Mouse (Mus musculus): Measurements from ENCODE around the gene Ubqln3. TPM values are rescaled to one million over a fixed set of nuclear protein-coding genes. Genes with fewer than 3 reads are reported as not detected.

Gene Ubqln3
- polyA plus RNA-seq (2016; fragmentation: Nextera tagmentation; extraction: Ambion mirVana), result not detected in 2 replicates

- WGBS (ENCODE audit: insufficient replicate concordance), result 55% methylated on average over 3 of the region's 3 CpGs
- ATAC-seq, result no peak
- no peak within 1 kb of the TSS for H3K4me2 ChIP-seq
- H3K9me3 ChIP-seq (replicated peaks), result no peaks in the 10 kb centered on the region
- H3K4me1 ChIP-seq, result no peaks in the 10 kb centered on the region
- H3K27ac ChIP-seq, result no peak within 1 kb of the TSS
- H3K27me3 ChIP-seq (replicated peaks), result no peaks in the 10 kb centered on the region
- H3K36me3 ChIP-seq, result no peaks in the 10 kb centered on the region
- H3K9ac ChIP-seq, result no peak within 1 kb of the TSS
- no peak within 1 kb of the TSS for H3K4me3 ChIP-seq
These were observed at the start of gene Ubqln3 for GRCm38 (mm10) chr7:104143179-104143578. TSS of gene Ubqln3 (minus strand) at chr7:104143279.

GRCm38 (mm10) chr7:104191275-104191674 lies 48.2 kb upstream of the Ubqln3 start:
- H3K4me3 ChIP-seq, result no peak overlapping the region
- no peak for ATAC-seq
- WGBS (ENCODE audit: insufficient replicate concordance), result 47% methylated on average over 9 of the region's 9 CpGs

GRCm38 (mm10) chr7:104183292-104183691 lies 40.2 kb upstream of the Ubqln3 start, which contains the start of gene Olfr648:
TSS of gene Olfr648 (minus strand) at chr7:104183392.
- H3K4me1 ChIP-seq, result no peaks in the 10 kb centered on the region
- H3K9ac ChIP-seq, result no peak within 1 kb of the TSS
- H3K4me2 ChIP-seq, result no peak within 1 kb of the TSS
- no peak within 1 kb of the TSS for H3K4me3 ChIP-seq
- H3K27ac ChIP-seq, result no peak within 1 kb of the TSS
- H3K27me3 ChIP-seq (replicated peaks), result no peaks in the 10 kb centered on the region
- no peaks in the 10 kb centered on the region for H3K9me3 ChIP-seq (replicated peaks)
- no peaks in the 10 kb centered on the region for H3K36me3 ChIP-seq
- 68% methylated on average over 2 of the region's 2 CpGs for WGBS (ENCODE audit: insufficient replicate concordance)
- no peak for ATAC-seq

More at GRCm38 (mm10) chr7:104191275-104191674, 48.2 kb upstream of the Ubqln3 start:
- Histone ChIP-seq H3K4me1 (no peaks in the 10 kb centered on the region), H3K9me3 (replicated peaks) (no peaks in the 10 kb centered on the region), H3K36me3 (no peaks in the 10 kb centered on the region), H3K27me3 (replicated peaks) (no peaks in the 10 kb centered on the region), H3K4me2 (no peak overlapping the region), H3K9ac (no peak overlapping the region), H3K27ac (no peak overlapping the region)

GRCm38 (mm10) chr7:104179074-104179473 lies 36.0 kb upstream of the Ubqln3 start:
- Histone ChIP-seq H3K27ac (no peak overlapping the region), H3K9ac (no peak overlapping the region), H3K9me3 (replicated peaks) (no peaks in the 10 kb centered on the region), H3K4me3 (no peak overlapping the region), H3K4me2 (no peak overlapping the region), H3K36me3 (no peaks in the 10 kb centered on the region), H3K27me3 (replicated peaks) (no peaks in the 10 kb centered on the region), H3K4me1 (no peaks in the 10 kb centered on the region)
- WGBS (ENCODE audit: insufficient replicate concordance), result 77% methylated on average over 1 of the region's 1 CpGs
- ATAC-seq, result no peak

GRCm38 (mm10) chr7:104178422-104179054 lies 35.5 kb upstream of the Ubqln3 start:
- Histone ChIP-seq H3K4me1 (no peaks in the 10 kb centered on the region), H3K36me3 (no peaks in the 10 kb centered on the region), H3K9ac (no peak overlapping the region), H3K27me3 (replicated peaks) (no peaks in the 10 kb centered on the region), H3K4me3 (no peak overlapping the region), H3K4me2 (no peak overlapping the region), H3K27ac (no peak overlapping the region), H3K9me3 (replicated peaks) (no peaks in the 10 kb centered on the region)
- 64% methylated on average over 5 of the region's 5 CpGs for WGBS (ENCODE audit: insufficient replicate concordance)
- no peak for ATAC-seq

GRCm38 (mm10) chr7:104175085-104175484 lies 32.0 kb upstream of the Ubqln3 start:
- WGBS (ENCODE audit: insufficient replicate concordance), result 78% methylated on average over 1 of the region's 1 CpGs
- no peaks in the 10 kb centered on the region for H3K27me3 ChIP-seq (replicated peaks)
- no peak overlapping the region for H3K27ac ChIP-seq
- no peak overlapping the region for H3K9ac ChIP-seq
- H3K4me3 ChIP-seq, result no peak overlapping the region
- no peaks in the 10 kb centered on the region for H3K9me3 ChIP-seq (replicated peaks)
- H3K4me2 ChIP-seq, result no peak overlapping the region
- H3K36me3 ChIP-seq, result no peaks in the 10 kb centered on the region
- no peaks in the 10 kb centered on the region for H3K4me1 ChIP-seq
- no peak for ATAC-seq

GRCm38 (mm10) chr7:104169634-104170204 lies 26.6 kb upstream of the Ubqln3 start:
- H3K27me3 ChIP-seq (replicated peaks), result no peaks in the 10 kb centered on the region
- no peaks in the 10 kb centered on the region for H3K36me3 ChIP-seq
- no peaks in the 10 kb centered on the region for H3K9me3 ChIP-seq (replicated peaks)
- H3K4me2 ChIP-seq, result no peak overlapping the region
- 33% methylated on average over 6 of the region's 6 CpGs for WGBS (ENCODE audit: insufficient replicate concordance)
- no peaks in the 10 kb centered on the region for H3K4me1 ChIP-seq
- no peak overlapping the region for H3K4me3 ChIP-seq
- peak; percentile 35; the same call in 1 of the 2 replicates for ATAC-seq
- H3K27ac ChIP-seq, result no peak overlapping the region
- no peak overlapping the region for H3K9ac ChIP-seq

GRCm38 (mm10) chr7:104167105-104167504 lies 24.0 kb upstream of the Ubqln3 start:
- Histone ChIP-seq H3K4me1 (no peaks in the 10 kb centered on the region), H3K4me2 (no peak overlapping the region), H3K9ac (no peak overlapping the region), H3K4me3 (no peak overlapping the region), H3K36me3 (no peaks in the 10 kb centered on the region), H3K27ac (no peak overlapping the region), H3K9me3 (replicated peaks) (no peaks in the 10 kb centered on the region), H3K27me3 (replicated peaks) (no peaks in the 10 kb centered on the region)
- no peak for ATAC-seq
- 38% methylated on average over 6 of the region's 6 CpGs for WGBS (ENCODE audit: insufficient replicate concordance)

GRCm38 (mm10) chr7:104150456-104150855 lies 7.4 kb upstream of the Ubqln3 start, which contains the start of gene Ubqlnl:
TSS of gene Ubqlnl (minus strand) at chr7:104150556.
- no peak for ATAC-seq
- 68% methylated on average over 2 of the region's 2 CpGs for WGBS (ENCODE audit: insufficient replicate concordance)
- Histone ChIP-seq H3K27ac (no peak within 1 kb of the TSS), H3K4me1 (no peaks in the 10 kb centered on the region), H3K4me3 (no peak within 1 kb of the TSS), H3K9me3 (replicated peaks) (no peaks in the 10 kb centered on the region), H3K4me2 (no peak within 1 kb of the TSS), H3K27me3 (replicated peaks) (no peaks in the 10 kb centered on the region), H3K36me3 (no peaks in the 10 kb centered on the region), H3K9ac (no peak within 1 kb of the TSS)

GRCm38 (mm10) chr7:104137305-104137704 lies 5.8 kb downstream of the Ubqln3 start, which contains the start of gene Olfr643:
TSS of gene Olfr643 (minus strand) at chr7:104137405.
- H3K27me3 ChIP-seq (replicated peaks), result no peaks in the 10 kb centered on the region
- no peaks in the 10 kb centered on the region for H3K4me1 ChIP-seq
- no peaks in the 10 kb centered on the region for H3K36me3 ChIP-seq
- H3K9me3 ChIP-seq (replicated peaks), result no peaks in the 10 kb centered on the region
- no peak for ATAC-seq
- no peak within 1 kb of the TSS for H3K27ac ChIP-seq
- WGBS (ENCODE audit: insufficient replicate concordance), result 64% methylated on average over 5 of the region's 5 CpGs
- no peak within 1 kb of the TSS for H3K4me3 ChIP-seq
- H3K4me2 ChIP-seq, result no peak within 1 kb of the TSS
- no peak within 1 kb of the TSS for H3K9ac ChIP-seq

- H3K27me3 ChIP-seq (replicated peaks), result no peaks in the 10 kb centered on the region
- H3K9ac ChIP-seq, result no peak within 1 kb of the TSS
- ATAC-seq, result no peak
- H3K4me1 ChIP-seq, result no peaks in the 10 kb centered on the region
- H3K27ac ChIP-seq, result no peak within 1 kb of the TSS
- 77% methylated on average over 5 of the region's 5 CpGs for WGBS (ENCODE audit: insufficient replicate concordance)
- H3K36me3 ChIP-seq, result no peaks in the 10 kb centered on the region
- H3K4me3 ChIP-seq, result no peak within 1 kb of the TSS
- no peaks in the 10 kb centered on the region for H3K9me3 ChIP-seq (replicated peaks)
- H3K4me2 ChIP-seq, result no peak within 1 kb of the TSS
These were observed 13.4 kb downstream of the Ubqln3 start, which contains the start of gene Ubqln5 for GRCm38 (mm10) chr7:104129726-104130125. TSS of gene Ubqln5 (minus strand) at chr7:104129826.

GRCm38 (mm10) chr7:104104757-104104972 lies 38.4 kb downstream of the Ubqln3 start, which contains the start of gene Olfr646:
TSS of gene Olfr646 (plus strand) at chr7:104104873.
- no peaks in the 10 kb centered on the region for H3K9me3 ChIP-seq (replicated peaks)
- ATAC-seq, result no peak
- no peak within 1 kb of the TSS for H3K4me2 ChIP-seq
- H3K27ac ChIP-seq, result no peak within 1 kb of the TSS
- H3K36me3 ChIP-seq, result no peaks in the 10 kb centered on the region
- no peaks in the 10 kb centered on the region for H3K27me3 ChIP-seq (replicated peaks)
- no peak within 1 kb of the TSS for H3K9ac ChIP-seq
- peaks cover 5% of the 10 kb centered on the region; the same call in 1 of the 2 replicates for H3K4me1 ChIP-seq
- H3K4me3 ChIP-seq, result no peak within 1 kb of the TSS
